Mouse (Mus musculus) liver, adult 2 months (tissue): Measurements from ENCODE around the gene Scoc.

Source experiments
- CTCF ChIP-seq: fragments of 200-500 bp; IDR thresholded peaks from 2 replicates; pipeline ENCODE4 v1.5.1; 2011; ENCODE audit warnings: low read depth, low read length, control low read depth
- POLR2A ChIP-seq: fragments of 200-500 bp; IDR thresholded peaks from 2 replicates; pipeline ENCODE4 v1.6.1; 2011; ENCODE audit warnings: low read length, control low read depth; ENCODE audit not compliant: insufficient read depth; ENCODE audit errors: extremely low read depth

- no peak for TF ChIP-seq CTCF
- no peak for TF ChIP-seq POLR2A
Observed at GRCm38 (mm10) chr8:83426949-83427348, 31.2 kb downstream of the Scoc start.
